In genomic region chr12:76803700-76804252, GRCm38 (mm10) we compare ENCODE assay signal across 9 mouse cellular contexts. TPM values are rescaled to one million over a fixed set of nuclear protein-coding genes. Genes with fewer than 3 reads are reported as not detected.
DNase-seq lines count a peak whose midpoint lies in the region; ATAC-seq and TF ChIP-seq lines count a peak whose summit lies in the region.
"Had no signal": no experiment of that assay in that cellular context is flagged by ENCODE, and none has a peak within 500 bp of the region (broad histone marks: within the 10 kb centered on the region; RNA-seq: fewer than 3 reads in every experiment).

No protein-coding gene starts in this region.

- H3K4me3 ChIP-seq in CH12.LX (replicated peaks in 1 of 3; ENCODE audit: low read depth in 2 of 3, low read length in 2 of 3, poor library complexity in 1 of 3), result no peak overlapping the region
- no peak overlapping the region for H3K4me3 ChIP-seq in forebrain, embryonic 11.5 days (ENCODE audit: low read depth, low read length)
- H3K4me3 ChIP-seq in hindbrain, embryonic 16.5 days (ENCODE audit: low read length), result no peak overlapping the region
- H3K4me3 ChIP-seq in liver, postnatal 0 days (ENCODE audit: low read depth, low read length), result no peak overlapping the region

- no peaks in the 10 kb centered on the region for H3K79me2 ChIP-seq in CH12.LX (replicated peaks; ENCODE audit: control insufficient read depth, extremely low read depth, insufficient read depth, poor library complexity, severe bottlenecking)

- H3K4me2 ChIP-seq in CH12.LX (ENCODE audit: insufficient read depth, low read depth, poor library complexity, severe bottlenecking), result no peak overlapping the region
- H3K4me2 ChIP-seq in forebrain, embryonic 11.5 days (ENCODE audit: low read depth, low read length, severe bottlenecking), result no peak overlapping the region
- no peak overlapping the region for H3K4me2 ChIP-seq in hindbrain, embryonic 16.5 days (ENCODE audit: low read length)
- no peak overlapping the region for H3K4me2 ChIP-seq in liver, postnatal 0 days (ENCODE audit: low read depth, low read length)

- no peaks in the 10 kb centered on the region for H3K36me3 ChIP-seq in CH12.LX (replicated peaks in 1 of 2; ENCODE audit: control insufficient read depth in 1 of 2, insufficient read depth in 1 of 2, low read length in 1 of 2)
- H3K36me3 ChIP-seq in forebrain, embryonic 11.5 days (ENCODE audit: control insufficient read depth, insufficient read depth, low read length), result no peaks in the 10 kb centered on the region
- H3K36me3 ChIP-seq in hindbrain, embryonic 16.5 days (ENCODE audit: control insufficient read depth, insufficient read depth, low read length), result peaks cover 10% of the 10 kb centered on the region
- no peaks in the 10 kb centered on the region for H3K36me3 ChIP-seq in liver, postnatal 0 days (replicated peaks; ENCODE audit: insufficient read depth, low read length)

- peak; percentile 80 for TF ChIP-seq RAD21 in CH12.LX (IDR thresholded peaks at IDR 0.05; ENCODE audit: low read depth, low read length)

- ATAC-seq in forebrain, embryonic 11.5 days (replicated peaks; ENCODE audit: low FRiP score), result peak; percentile 42; the same call in 1 of the 2 replicates
- ATAC-seq in hindbrain, embryonic 16.5 days, result peak; percentile 35; the same call in 1 of the 2 replicates
- no peak for ATAC-seq in liver, postnatal 0 days

- peak; percentile 82 to 84 for TF ChIP-seq CTCF in CH12.LX (conservative IDR thresholded peaks at IDR 0.05 in 1 of 2, IDR thresholded peaks at IDR 0.05 in 1 of 2; ENCODE audit: low read depth in 2 of 2, low read length in 2 of 2)
- TF ChIP-seq CTCF in liver, postnatal 0 days (IDR thresholded peaks at IDR 0.05; ENCODE audit: low read depth), result peak; percentile 87

- H3K9ac ChIP-seq in CH12.LX (ENCODE audit: insufficient read depth, low read depth), result no peak overlapping the region
- H3K9ac ChIP-seq in forebrain, embryonic 11.5 days (ENCODE audit: low read length), result no peak overlapping the region
- no peak overlapping the region for H3K9ac ChIP-seq in hindbrain, embryonic 16.5 days (ENCODE audit: low read depth, low read length)
- no peak overlapping the region for H3K9ac ChIP-seq in liver, postnatal 0 days (replicated peaks)

- in situ Hi-C loops in CH12.LX (cut with MboI; ENCODE audit: low pct_ligation_motif_present, low pct_unique_long_range_greater_than_20kb, low sequenced_read_pairs), result no loop called here

- no peak for TF ChIP-seq EP300 in CH12.LX (IDR thresholded peaks at IDR 0.05; ENCODE audit: low read length)
- no peak for TF ChIP-seq EP300 in liver, postnatal 0 days (IDR thresholded peaks at IDR 0.05; ENCODE audit: low read depth)

- no peak overlapping the region for H3K27ac ChIP-seq in CH12.LX (ENCODE audit: insufficient read depth, low read depth)
- no peak overlapping the region for H3K27ac ChIP-seq in forebrain, embryonic 11.5 days (ENCODE audit: low read depth, low read length)
- no peak overlapping the region for H3K27ac ChIP-seq in hindbrain, embryonic 16.5 days (ENCODE audit: low read depth, low read length)
- no peak overlapping the region for H3K27ac ChIP-seq in liver, postnatal 0 days (ENCODE audit: low read depth)

- H3K9me3 ChIP-seq in CH12.LX (replicated peaks; ENCODE audit: low read length), result no peaks in the 10 kb centered on the region
- no peaks in the 10 kb centered on the region for H3K9me3 ChIP-seq in forebrain, embryonic 11.5 days (ENCODE audit: control insufficient read depth, low read length)
- no peaks in the 10 kb centered on the region for H3K9me3 ChIP-seq in hindbrain, embryonic 16.5 days (ENCODE audit: control insufficient read depth, low read length)
- no peaks in the 10 kb centered on the region for H3K9me3 ChIP-seq in liver, postnatal 0 days (ENCODE audit: low read length)

- dilution Hi-C loops in CH12.LX (cut with MboI; ENCODE audit: extremely low pct_ligation_motif_present, extremely low pct_unique_long_range_greater_than_20kb, low sequenced_read_pairs), result no loop called here

- H3K4me1 ChIP-seq in CH12.LX (ENCODE audit: control insufficient read depth in 1 of 2, insufficient read depth in 2 of 2), result peaks cover 0 to 28% of the 10 kb centered on the region in 2 experiments; a peak in 2 of 4 replicates
- H3K4me1 ChIP-seq in forebrain, embryonic 11.5 days (replicated peaks; ENCODE audit: control insufficient read depth, insufficient read depth, low read length), result no peaks in the 10 kb centered on the region
- no peaks in the 10 kb centered on the region for H3K4me1 ChIP-seq in hindbrain, embryonic 16.5 days (ENCODE audit: control insufficient read depth, insufficient read depth, low read depth, low read length)
- H3K4me1 ChIP-seq in liver, postnatal 0 days (ENCODE audit: insufficient read depth), result no peaks in the 10 kb centered on the region

- WGBS in forebrain, embryonic 11.5 days, result 53% methylated on average over 7 of the region's 7 CpGs
- 57% methylated on average over 7 of the region's 7 CpGs for WGBS in hindbrain, embryonic 16.5 days
- 51% methylated on average over 7 of the region's 7 CpGs for WGBS in liver, postnatal 0 days (ENCODE audit: insufficient replicate concordance)

- DNase-seq in 3T3-L1 (ENCODE audit: low read depth, low spot score) (peak; percentile 75), CH12.LX (ENCODE audit: extremely low read depth) (peak; percentile 50)
- peak; percentile 37 for DNase-seq in c-Kit-positive CD71-positive TER-119-negative erythroid progenitor cells, embryonic 14.5 days (ENCODE audit: low read depth)
- peak; percentile 70 for DNase-seq in forebrain, embryonic 11.5 days (ENCODE audit: low spot score)
- DNase-seq in liver, postnatal 0 days, result peak; percentile 51
- DNase-seq in retina, postnatal 7 days (ENCODE audit: low read depth, low spot score), result peak; percentile 34
- DNase-seq in frontal cortex, postnatal 10 days (ENCODE audit: low spot score in 2 of 2), result no peak

- H3K27me3 ChIP-seq in CH12.LX (replicated peaks), result peaks cover 17% of the 10 kb centered on the region
- no peaks in the 10 kb centered on the region for H3K27me3 ChIP-seq in forebrain, embryonic 11.5 days (ENCODE audit: control insufficient read depth, insufficient read depth, low read length)
- H3K27me3 ChIP-seq in hindbrain, embryonic 16.5 days (replicated peaks; ENCODE audit: control insufficient read depth, insufficient read depth, low read length), result no peaks in the 10 kb centered on the region
- no peaks in the 10 kb centered on the region for H3K27me3 ChIP-seq in liver, postnatal 0 days (ENCODE audit: insufficient read depth, low read length)

- TF ChIP-seq POLR2A in CH12.LX (IDR thresholded peaks at IDR 0.05; ENCODE audit: low read depth, low read length), result no peak

TF ChIP-seq in CH12.LX, 34 proteins besides CTCF, POLR2A, EP300 and RAD21:
- peak; percentile 60; the same call in 1 of the 2 replicates for TF ChIP-seq MAX (IDR thresholded peaks at IDR 0.05; ENCODE audit: low read length)
- no peak for TF ChIP-seq CHD1 (IDR thresholded peaks at IDR 0.05; ENCODE audit: low read depth, low read length)
- TF ChIP-seq MYC (IDR thresholded peaks at IDR 0.05; ENCODE audit: low read depth, low read length), result peak; percentile 73
- TF ChIP-seq USF1 (IDR thresholded peaks at IDR 0.05; ENCODE audit: low read depth, low read length), result no peak
- TF ChIP-seq TBP (conservative IDR thresholded peaks at IDR 0.05; ENCODE audit: low read depth, low read length), result no peak
- TF ChIP-seq ZKSCAN1 (IDR thresholded peaks at IDR 0.05; ENCODE audit: borderline replicate concordance, low read depth, low read length), result no peak
- peak; percentile 71 for TF ChIP-seq SMC3 (IDR thresholded peaks at IDR 0.05; ENCODE audit: low read depth, low read length)

RNA-seq across cellular contexts. Expression of gene Gpx2, which starts 8.4 kb away (rescaled TPM):
- total RNA-seq in CH12.LX (2012; rRNA removed), result not detected in 2 replicates
- not detected in 2 replicates for total RNA-seq in CH12.LX (2014; rRNA removed)
- polyA plus RNA-seq in CH12.LX (2012; ENCODE audit: insufficient read length, low read depth), result not detected in 2 replicates
- 0.20 TPM in 1 of 2 replicates, not detected in the other for polyA plus RNA-seq in forebrain, embryonic 11.5 days (2014; fragmentation: Nextera tagmentation; extraction: Ambion mirVana)
- polyA plus RNA-seq in hindbrain, embryonic 16.5 days (2015; fragmentation: Nextera tagmentation; extraction: Ambion mirVana), result 0.20 and 0.67 TPM in 2 replicates
- 0.16 and 0.21 TPM in 2 replicates for polyA plus RNA-seq in liver, postnatal 0 days (2015; fragmentation: Nextera tagmentation; extraction: Ambion mirVana)
- total RNA-seq: gastrocnemius, postnatal 4 days had no signal

RNA-seq across cellular contexts. Expression of gene Rab15, which starts 18.9 kb away (rescaled TPM):
- total RNA-seq in CH12.LX (2012; rRNA removed), result 0.04 and 0.25 TPM in 2 replicates
- total RNA-seq in CH12.LX (2014; rRNA removed), result 0.07 TPM in 1 of 2 replicates, not detected in the other
- polyA plus RNA-seq in CH12.LX (2012; ENCODE audit: insufficient read length, low read depth), result not detected in 2 replicates
- 9.3 and 11.2 TPM in 2 replicates for polyA plus RNA-seq in forebrain, embryonic 11.5 days (2014; fragmentation: Nextera tagmentation; extraction: Ambion mirVana)
- 59.2 and 59.9 TPM in 2 replicates for polyA plus RNA-seq in hindbrain, embryonic 16.5 days (2015; fragmentation: Nextera tagmentation; extraction: Ambion mirVana)
- 0.08 and 0.19 TPM in 2 replicates for polyA plus RNA-seq in liver, postnatal 0 days (2015; fragmentation: Nextera tagmentation; extraction: Ambion mirVana)

RNA-seq across cellular contexts. Expression of gene Fntb, which starts 38.4 kb away (rescaled TPM):
- total RNA-seq in CH12.LX (2012; rRNA removed), result 8.8 and 9.2 TPM in 2 replicates
- total RNA-seq in CH12.LX (2014; rRNA removed), result 4.8 and 5.6 TPM in 2 replicates
- 19.5 and 25.3 TPM in 2 replicates for polyA plus RNA-seq in CH12.LX (2012; ENCODE audit: insufficient read length, low read depth)
- polyA plus RNA-seq in forebrain, embryonic 11.5 days (2014; fragmentation: Nextera tagmentation; extraction: Ambion mirVana), result 44.7 and 47.4 TPM in 2 replicates
- 41.7 and 47.8 TPM in 2 replicates for polyA plus RNA-seq in hindbrain, embryonic 16.5 days (2015; fragmentation: Nextera tagmentation; extraction: Ambion mirVana)
- polyA plus RNA-seq in liver, postnatal 0 days (2015; fragmentation: Nextera tagmentation; extraction: Ambion mirVana), result 14.9 and 16.2 TPM in 2 replicates

RNA-seq across cellular contexts. Expression of gene Churc1, which starts 38.4 kb away (rescaled TPM):
- total RNA-seq in CH12.LX (2012; rRNA removed), result 87.1 and 92.0 TPM in 2 replicates
- total RNA-seq in CH12.LX (2014; rRNA removed), result 139 and 160 TPM in 2 replicates
- polyA plus RNA-seq in CH12.LX (2012; ENCODE audit: insufficient read length, low read depth), result 48.9 and 52.0 TPM in 2 replicates
- 88.7 and 91.3 TPM in 2 replicates for polyA plus RNA-seq in forebrain, embryonic 11.5 days (2014; fragmentation: Nextera tagmentation; extraction: Ambion mirVana)
- 135 and 139 TPM in 2 replicates for polyA plus RNA-seq in hindbrain, embryonic 16.5 days (2015; fragmentation: Nextera tagmentation; extraction: Ambion mirVana)
- polyA plus RNA-seq in liver, postnatal 0 days (2015; fragmentation: Nextera tagmentation; extraction: Ambion mirVana), result 92.5 and 92.7 TPM in 2 replicates

Comparison
In these comparisons a context has a peak if more than half of its experiments do, and no peak if none do; other contexts are left out.
1. DNase-seq: peak in 3T3-L1 (single experiment), CH12.LX (single experiment), c-Kit-positive CD71-positive TER-119-negative erythroid progenitor cells, embryonic 14.5 days (single experiment), forebrain, embryonic 11.5 days (single experiment), liver, postnatal 0 days (single experiment) and retina, postnatal 7 days (single experiment); none in frontal cortex, postnatal 10 days (0 of 2).